Mouse (Mus musculus) induced T-regulatory cell, adult 2 months (primary cell): ENCODE results near the gene Hfe2.
"Not testable (repeated sequence)": the region's sequence is repeated elsewhere in the genome, so short reads cannot be mapped to it uniquely, and the experiment has no call there.

Experiments used
- DNase-seq: peaks from one replicate; pipeline ENCODE4 v3.0.0-alpha.2; 2012; ENCODE audit warnings: low read depth

Gene Hfe2

GRCm38 (mm10) chr3:96524914-96525313 lies at the start of gene Hfe2:
Gene Hfe2 (plus strand): TSS chr3:96525172.
- DNase-seq, result no peak

DNA sequence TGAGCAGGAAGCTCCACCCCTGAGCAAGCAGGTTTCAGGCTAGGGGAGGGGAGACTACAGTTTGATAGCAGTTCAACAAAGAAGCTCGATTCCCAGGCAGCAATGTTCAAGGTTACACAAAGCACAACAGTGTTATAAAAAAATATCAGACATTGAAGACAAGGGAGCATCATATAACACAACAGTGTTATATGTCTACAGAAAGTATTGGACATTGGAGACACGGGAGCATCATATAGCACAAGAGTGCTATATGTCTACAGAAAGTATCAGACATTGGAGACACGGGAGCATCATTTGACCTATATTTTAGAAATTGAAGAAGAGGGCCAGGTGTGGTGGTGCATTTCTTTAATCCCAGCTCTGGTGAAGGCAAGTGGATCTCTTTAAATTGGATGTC lies 47.9 kb upstream of the Hfe2 start:
- DNase-seq, result peak; percentile 20

DNA sequence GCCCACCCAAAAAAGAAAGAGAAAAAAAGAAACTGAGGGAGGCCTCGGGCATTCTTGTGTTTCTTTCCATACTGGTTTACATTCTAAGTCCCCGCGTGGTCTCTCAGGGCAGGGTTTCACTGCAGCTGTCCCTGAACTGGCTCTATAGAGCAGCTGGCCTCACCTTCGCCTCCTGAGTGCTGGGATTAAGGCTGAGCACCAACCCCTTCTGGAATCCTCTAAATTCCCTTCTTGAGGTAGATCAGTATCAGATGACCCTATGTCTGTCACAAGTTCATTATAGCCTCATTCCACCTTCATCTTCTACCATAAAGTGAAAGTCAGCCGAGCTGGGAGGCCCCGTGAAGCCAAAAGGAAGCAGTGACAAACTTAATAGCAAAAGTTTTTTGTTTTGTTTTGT lies 47.4 kb upstream of the Hfe2 start:
- DNase-seq, result no peak

GRCm38 (mm10) chr3:96479249-96479648 lies 45.7 kb upstream of the Hfe2 start:
- peak; percentile 23 for DNase-seq

DNA sequence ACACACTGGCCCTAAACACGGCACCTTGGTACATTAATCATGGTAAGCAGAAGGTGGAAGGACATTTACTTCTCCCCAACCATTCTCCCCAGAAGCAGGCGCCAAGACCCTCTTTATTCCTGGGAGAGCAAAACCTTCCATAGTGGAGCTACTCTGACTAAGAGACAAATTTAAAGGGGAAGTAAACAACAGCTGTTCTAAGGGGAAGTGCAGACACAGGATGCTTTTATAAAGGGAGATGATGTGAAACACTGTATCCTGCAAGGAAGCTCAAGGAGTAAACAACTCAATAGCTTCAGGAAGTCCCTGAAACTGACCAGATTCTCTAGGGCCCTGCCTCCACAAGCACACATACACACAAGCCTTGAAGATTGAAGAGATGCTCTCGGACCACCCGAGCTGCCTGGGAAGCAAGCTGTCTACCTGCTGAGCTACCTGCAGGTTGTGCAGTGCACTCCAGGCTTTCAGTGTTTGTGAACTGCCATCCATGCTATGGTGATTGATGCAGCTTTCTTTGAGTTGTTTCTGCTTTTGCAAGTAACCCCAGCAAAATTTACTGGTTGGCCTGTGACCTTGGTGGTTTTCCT lies 44.2 kb upstream of the Hfe2 start:
- DNase-seq, result peak; percentile 7

- DNase-seq, result no peak
Measured at GRCm38 (mm10) chr3:96481856-96482255, 43.1 kb upstream of the Hfe2 start.

DNA sequence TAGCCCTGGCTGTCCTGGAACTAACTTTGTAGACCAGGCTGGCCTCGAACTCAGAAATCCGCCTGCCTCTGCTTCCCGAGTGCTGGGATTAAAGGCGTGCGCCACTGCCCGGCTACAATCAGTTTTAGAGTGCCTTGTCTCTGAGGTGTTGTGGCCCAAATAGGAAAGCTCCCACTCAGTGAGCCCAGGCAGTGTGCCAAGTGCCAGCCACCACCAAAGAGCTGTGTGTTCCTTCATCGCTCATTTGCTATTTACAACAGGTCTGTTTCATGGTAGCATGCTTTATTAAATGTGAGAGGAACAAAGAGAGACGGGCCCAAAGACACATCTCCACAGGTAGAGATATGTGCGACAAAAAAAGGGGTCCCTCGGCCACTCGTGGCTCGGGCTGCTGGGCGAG lies 42.5 kb upstream of the Hfe2 start:
- no peak for DNase-seq

- DNase-seq, result not testable (repeated sequence)
Measured at GRCm38 (mm10) chr3:96483044-96483443, 41.9 kb upstream of the Hfe2 start.

DNA sequence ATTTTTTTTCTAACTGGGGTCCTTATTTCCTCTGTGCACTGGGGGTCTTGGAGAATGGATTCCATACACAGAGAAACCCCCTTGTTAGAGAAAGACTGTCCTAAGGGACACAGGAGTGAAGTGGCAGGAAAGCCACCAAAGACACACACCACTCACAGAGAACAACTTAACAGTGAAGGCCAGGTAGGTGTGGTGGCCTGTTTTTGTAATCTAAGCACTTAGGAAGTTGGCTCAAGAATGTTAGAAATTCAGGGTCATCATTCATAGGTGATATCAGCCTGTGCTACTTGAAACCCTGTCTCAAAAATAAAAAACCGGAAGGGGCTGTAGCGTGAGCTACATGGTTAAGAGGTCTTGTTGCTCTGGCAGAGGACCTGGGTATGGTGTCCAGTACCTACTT lies 41.0 kb upstream of the Hfe2 start:
- DNase-seq, result no peak

GRCm38 (mm10) chr3:96484921-96485320 lies 40.1 kb upstream of the Hfe2 start:
- no peak for DNase-seq

DNA sequence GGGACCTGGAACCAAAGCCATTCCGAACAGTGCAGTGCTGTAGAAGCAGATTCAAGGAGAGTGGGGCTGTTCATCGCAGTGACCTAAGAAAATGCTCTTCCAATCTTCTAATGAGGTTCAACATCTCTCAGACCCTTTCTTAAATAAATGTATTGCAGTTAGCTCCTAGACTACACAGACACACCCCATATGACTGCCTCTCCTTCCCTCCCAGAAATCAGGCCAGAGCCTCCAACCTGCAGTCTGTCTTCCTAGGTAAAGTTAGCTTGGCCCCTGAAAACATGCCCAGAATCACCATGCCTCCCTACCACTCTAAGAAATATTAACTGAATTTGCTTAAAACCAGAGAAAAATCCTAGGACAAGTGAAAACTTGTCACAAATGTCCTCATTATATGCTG lies 39.6 kb upstream of the Hfe2 start:
- peak; percentile 32 for DNase-seq

DNA sequence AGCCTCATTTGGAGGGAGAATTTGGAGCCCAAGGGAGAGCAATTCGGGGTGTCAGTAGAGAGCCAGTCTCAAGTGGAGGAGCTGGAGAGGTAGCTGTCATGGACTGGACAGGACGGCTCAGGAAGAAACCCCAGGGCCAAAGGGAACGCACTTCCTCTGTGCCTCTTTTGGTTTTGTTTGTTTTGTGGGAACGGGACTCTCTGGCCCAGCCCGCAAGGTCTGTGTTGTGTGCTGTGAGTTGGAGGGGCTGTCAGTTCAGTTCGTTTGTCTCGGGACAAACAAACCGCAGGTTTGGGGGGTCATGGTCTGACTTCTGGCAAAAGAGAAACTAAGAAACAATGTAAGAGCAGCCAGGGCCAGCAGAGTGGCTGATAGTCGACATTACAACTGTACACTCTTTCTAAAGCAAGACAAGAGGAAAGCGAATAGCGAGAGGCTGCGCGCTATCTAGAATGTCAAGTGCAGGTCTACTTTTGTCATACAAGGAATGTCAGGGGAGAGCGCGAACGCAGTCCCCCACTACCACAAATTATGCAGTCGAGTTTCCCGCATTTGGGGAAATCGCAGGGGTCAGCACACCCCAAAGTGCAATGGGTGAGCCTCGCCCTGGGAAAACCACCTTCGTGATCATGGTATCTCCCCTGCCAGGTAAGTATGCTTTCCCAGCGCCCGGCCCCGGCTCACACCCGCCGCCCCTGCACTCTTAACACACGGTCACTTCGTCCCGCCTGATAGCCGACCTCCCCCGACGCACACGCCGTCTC lies 38.7 kb upstream of the Hfe2 start:
- not testable (repeated sequence) for DNase-seq

DNA sequence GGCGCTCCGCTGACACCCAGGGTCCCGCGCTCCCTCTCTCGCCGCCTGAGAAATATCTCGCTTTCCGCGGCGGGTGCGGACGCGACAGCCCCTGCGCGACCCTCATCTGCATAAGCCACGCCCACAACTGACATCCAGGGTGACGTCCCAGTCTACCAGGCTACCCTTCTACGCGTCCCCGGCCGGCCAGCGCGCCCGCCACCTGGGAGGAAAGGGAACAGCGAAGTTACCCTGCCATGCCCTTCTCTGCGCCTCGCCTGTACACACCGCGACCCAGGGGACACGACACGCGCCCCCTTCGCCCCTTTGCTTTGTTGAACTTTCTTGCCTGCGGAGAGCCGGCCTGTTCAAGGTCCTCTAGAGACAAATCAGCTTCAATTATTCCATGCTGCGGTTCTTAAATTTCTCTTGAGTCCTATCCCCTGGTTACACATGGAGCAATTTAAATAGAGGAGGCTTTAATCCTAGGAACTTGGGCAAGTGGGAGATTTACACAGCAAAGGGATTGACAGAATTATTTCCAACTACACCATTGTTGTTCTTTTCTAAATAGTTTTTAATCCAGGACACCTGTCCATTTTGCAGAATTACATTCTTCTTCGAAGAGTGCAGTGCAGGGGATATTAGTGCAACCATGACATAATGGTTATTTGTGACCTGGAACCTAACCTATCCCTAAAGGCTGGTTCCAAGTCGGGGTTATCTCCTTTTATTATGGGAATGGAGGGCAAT lies 38.0 kb upstream of the Hfe2 start:
- peak; percentile 62 for DNase-seq

GRCm38 (mm10) chr3:96487596-96488289 lies 37.2 kb upstream of the Hfe2 start:
- peak; percentile 83 for DNase-seq

DNA sequence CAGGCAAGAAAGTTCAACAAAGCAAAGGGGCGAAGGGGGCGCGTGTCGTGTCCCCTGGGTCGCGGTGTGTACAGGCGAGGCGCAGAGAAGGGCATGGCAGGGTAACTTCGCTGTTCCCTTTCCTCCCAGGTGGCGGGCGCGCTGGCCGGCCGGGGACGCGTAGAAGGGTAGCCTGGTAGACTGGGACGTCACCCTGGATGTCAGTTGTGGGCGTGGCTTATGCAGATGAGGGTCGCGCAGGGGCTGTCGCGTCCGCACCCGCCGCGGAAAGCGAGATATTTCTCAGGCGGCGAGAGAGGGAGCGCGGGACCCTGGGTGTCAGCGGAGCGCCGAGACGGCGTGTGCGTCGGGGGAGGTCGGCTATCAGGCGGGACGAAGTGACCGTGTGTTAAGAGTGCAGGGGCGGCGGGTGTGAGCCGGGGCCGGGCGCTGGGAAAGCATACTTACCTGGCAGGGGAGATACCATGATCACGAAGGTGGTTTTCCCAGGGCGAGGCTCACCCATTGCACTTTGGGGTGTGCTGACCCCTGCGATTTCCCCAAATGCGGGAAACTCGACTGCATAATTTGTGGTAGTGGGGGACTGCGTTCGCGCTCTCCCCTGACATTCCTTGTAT lies 36.6 kb upstream of the Hfe2 start:
- not testable (repeated sequence) for DNase-seq

DNA sequence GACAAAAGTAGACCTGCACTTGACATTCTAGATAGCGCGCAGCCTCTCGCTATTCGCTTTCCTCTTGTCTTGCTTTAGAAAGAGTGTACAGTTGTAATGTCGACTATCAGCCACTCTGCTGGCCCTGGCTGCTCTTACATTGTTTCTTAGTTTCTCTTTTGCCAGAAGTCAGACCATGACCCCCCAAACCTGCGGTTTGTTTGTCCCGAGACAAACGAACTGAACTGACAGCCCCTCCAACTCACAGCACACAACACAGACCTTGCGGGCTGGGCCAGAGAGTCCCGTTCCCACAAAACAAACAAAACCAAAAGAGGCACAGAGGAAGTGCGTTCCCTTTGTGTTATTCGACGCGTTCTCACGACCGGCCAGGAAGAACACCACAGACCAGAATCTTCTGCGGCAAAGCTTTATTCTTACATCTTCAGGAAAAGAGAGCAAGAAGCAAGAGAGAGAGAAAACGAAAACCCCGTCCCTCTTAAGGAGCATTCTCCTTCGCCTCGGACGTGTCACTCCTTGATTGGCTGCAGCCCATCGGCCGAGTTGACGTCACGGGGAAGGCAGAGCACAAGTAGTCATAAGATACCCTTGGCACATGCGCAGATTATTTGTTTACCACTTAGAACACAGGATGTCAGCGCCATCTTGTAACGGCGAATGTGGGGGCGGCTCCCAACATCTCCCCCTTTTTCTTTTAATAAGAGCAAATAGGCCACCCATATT lies 35.9 kb upstream of the Hfe2 start:
- DNase-seq, result not testable (repeated sequence)

GRCm38 (mm10) chr3:96489636-96490035 lies 35.3 kb upstream of the Hfe2 start:
- DNase-seq, result not testable (repeated sequence)

- not testable (repeated sequence) for DNase-seq
Measured at GRCm38 (mm10) chr3:96494456-96494855, 30.5 kb upstream of the Hfe2 start.

- no peak for DNase-seq
Measured at GRCm38 (mm10) chr3:96494912-96495311, 30.1 kb upstream of the Hfe2 start.

GRCm38 (mm10) chr3:96495490-96496210 lies 29.3 kb upstream of the Hfe2 start:
- no peak for DNase-seq

- no peak for DNase-seq
Measured at GRCm38 (mm10) chr3:96496216-96496615, 28.8 kb upstream of the Hfe2 start.
